Mouse (Mus musculus): ENCODE data around the gene Smarcd1. TPM values are rescaled to one million over a fixed set of nuclear protein-coding genes. Genes with fewer than 3 reads are reported as not detected.
A peak's percentile ranks its signal among the peaks of the same experiment; 100 is the strongest.
"Not testable (repeated sequence)": the region's sequence is repeated elsewhere in the genome, so short reads cannot be mapped to it uniquely, and the experiment has no call there.

The Smarcd1 gene
- total RNA-seq, 2 experiments from 2014 or later: 9.4 to 11.5 TPM

- intact Hi-C loops (cut with DNase I; ENCODE audit: low total_unique reads): loop anchor here (5.0 to 10.0 kb wide), 2 partner anchors 53 to 180 kb away; no protein-coding TSS in a partner anchor
- peak; percentile 79 for DNase-seq
Measured at GRCm38 (mm10) chr15:99724292-99725021, 22.5 kb downstream of the Smarcd1 start.

- DNase-seq: peak; percentile 93
- intact Hi-C loops (cut with DNase I; ENCODE audit: low total_unique reads): loop anchor here (5.0 to 10.0 kb wide), 2 partner anchors 52 to 179 kb away; no protein-coding TSS in a partner anchor
Measured at GRCm38 (mm10) chr15:99725341-99726155, 23.6 kb downstream of the Smarcd1 start, which contains the start of gene Cox14. Cox14 (plus strand) TSS chr15:99725618.

- intact Hi-C loops (cut with DNase I; ENCODE audit: low total_unique reads): loop anchor here (5.0 to 10.0 kb wide), 2 partner anchors 51 to 178 kb away; no protein-coding TSS in a partner anchor
- no peak for DNase-seq
Measured at GRCm38 (mm10) chr15:99726549-99726948, 24.6 kb downstream of the Smarcd1 start.

DNA sequence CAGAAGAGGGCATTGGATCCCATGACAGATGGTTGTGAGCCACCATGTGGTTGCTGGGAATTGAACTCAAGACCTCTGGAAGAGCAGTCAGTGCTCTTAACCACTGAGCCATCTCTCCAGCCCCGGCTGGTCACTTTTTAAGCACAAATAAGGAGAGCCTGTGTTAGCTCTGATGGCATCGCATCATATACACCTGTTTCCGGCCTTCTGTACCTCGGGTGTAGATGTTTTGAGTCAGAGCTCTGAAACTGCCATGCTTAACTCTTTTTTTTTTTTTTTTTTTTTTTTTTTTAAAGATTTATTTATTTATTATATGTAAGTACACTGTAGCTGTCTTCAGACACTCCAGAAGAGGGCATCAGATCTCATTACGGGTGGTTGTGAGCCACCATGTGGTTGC lies 25.1 kb downstream of the Smarcd1 start:
- DNase-seq: not testable (repeated sequence)
- intact Hi-C loops (cut with DNase I; ENCODE audit: low total_unique reads): loop anchor here (5.0 to 10.0 kb wide), 2 partner anchors 50 to 178 kb away; no protein-coding TSS in a partner anchor

DNA sequence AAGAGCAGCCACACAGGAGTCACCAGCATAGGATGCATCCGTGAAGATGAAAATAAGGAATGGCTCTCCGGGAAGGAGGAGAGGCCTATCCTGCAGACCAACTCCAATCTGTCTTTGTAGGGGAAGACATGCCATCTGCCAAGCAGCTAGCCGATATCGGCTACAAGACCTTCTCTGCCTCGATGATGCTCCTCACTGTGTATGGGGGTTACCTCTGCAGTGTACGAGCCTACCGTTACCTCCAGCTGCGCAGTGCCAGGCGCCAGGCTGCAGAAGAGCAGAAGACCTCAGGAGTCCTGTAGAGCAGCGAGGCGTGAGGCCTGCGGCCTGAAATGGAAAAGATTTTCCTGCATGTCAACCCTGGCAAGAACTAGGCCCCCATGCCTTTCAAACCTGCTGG lies 25.6 kb downstream of the Smarcd1 start:
- intact Hi-C loops (cut with DNase I; ENCODE audit: low total_unique reads): loop anchor here (5.0 to 10.0 kb wide), 2 partner anchors 50 to 177 kb away; no protein-coding TSS in a partner anchor
- DNase-seq: no peak

DNA sequence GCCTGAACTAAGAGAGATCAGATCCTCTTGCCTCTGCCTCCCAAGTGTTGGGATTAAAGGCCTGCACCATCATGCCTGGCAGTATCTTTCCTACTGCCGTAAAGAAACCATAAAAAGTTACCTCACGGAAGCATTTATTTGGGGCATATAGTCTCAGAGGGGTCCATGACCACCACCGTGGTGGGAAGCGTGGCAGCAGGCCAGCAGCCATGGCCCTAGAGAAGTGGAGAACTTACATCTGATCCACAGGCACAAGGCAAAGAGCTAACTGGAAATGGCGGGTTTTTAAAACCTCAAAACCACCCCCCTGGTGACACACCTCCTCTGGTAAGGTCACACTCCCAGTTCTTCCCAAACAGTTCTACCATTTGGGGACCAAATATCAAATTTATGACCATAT lies 26.3 kb downstream of the Smarcd1 start:
- intact Hi-C loops (cut with DNase I; ENCODE audit: low total_unique reads): loop anchor here (5.0 to 10.0 kb wide), 2 partner anchors 49 to 177 kb away; no protein-coding TSS in a partner anchor
- no peak for DNase-seq

- no peak for DNase-seq
- intact Hi-C loops (cut with DNase I; ENCODE audit: low total_unique reads): loop anchor here (5.0 to 10.0 kb wide), 2 partner anchors 48 to 176 kb away; no protein-coding TSS in a partner anchor
Measured at GRCm38 (mm10) chr15:99729056-99729783, 27.3 kb downstream of the Smarcd1 start.

GRCm38 (mm10) chr15:99731167-99731566 lies 29.2 kb downstream of the Smarcd1 start:
- no peak for DNase-seq
- intact Hi-C loops (cut with DNase I; ENCODE audit: low total_unique reads): no loop called here

GRCm38 (mm10) chr15:99731678-99732077 lies 29.7 kb downstream of the Smarcd1 start:
- intact Hi-C loops (cut with DNase I; ENCODE audit: low total_unique reads): no loop called here

DNA sequence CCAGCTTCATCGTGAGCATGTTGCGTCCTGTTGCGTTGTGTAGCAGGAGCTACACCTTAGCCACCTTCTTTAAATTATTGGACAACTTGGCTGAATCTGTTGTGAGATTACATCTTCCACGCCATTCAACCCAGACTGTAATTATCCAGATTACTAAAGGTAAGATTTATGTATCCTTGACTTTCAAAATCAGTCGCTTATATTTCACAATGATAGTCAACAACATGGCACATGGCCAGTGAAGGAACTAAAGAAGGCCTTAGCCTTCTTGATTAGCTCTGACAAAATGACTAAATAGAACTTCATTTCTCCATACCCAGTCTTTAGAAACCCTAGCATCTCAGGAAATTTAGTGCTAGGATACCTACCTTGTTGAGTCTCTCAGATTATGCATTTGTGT lies 31.3 kb downstream of the Smarcd1 start:
- intact Hi-C loops (cut with DNase I; ENCODE audit: low total_unique reads): no loop called here
- DNase-seq: no peak

More at GRCm38 (mm10) chr15:99731678-99732077, 29.7 kb downstream of the Smarcd1 start:
- DNase-seq: no peak

DNA sequence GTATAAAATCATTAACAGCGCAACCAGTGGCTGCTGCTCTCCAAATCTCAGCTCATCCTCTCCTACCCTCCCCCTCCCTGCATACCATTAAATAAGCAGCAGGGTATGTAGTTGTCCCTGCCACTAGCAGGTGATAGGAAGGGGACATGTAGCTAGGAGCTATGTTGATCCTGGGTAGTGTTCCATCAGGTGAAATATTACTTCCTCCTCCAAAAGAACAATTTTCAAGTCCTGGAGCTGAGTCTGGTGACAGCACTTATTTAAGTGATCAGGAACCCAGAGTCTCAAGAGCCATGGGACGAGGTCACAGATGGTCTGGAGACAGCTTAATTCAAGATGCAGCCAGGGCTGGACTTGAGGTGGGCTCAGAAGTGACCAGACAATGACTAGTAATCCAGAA lies 33.7 kb downstream of the Smarcd1 start:
- intact Hi-C loops (cut with DNase I; ENCODE audit: low total_unique reads): no loop called here

DNA sequence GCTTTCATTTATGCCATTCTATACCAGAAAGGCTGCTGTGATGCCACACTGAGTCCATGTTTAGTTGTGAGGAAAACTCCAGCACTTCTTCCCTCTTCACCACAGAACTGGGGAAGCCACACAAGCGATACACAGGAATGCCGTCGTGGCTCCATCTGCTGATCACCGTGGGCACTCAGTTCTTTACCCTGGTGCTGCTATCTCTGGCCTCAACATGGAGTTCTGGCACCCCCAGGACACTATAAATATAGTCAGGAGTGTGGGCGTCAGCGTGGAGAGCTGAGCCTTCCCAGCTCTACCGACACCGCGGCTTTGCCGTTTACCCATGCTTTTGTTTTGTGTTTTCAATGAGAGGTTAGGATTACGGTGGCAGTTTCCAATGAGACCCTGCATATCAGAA lies 34.7 kb downstream of the Smarcd1 start:
- no peak for DNase-seq

More for the DNA sequence above, 33.7 kb downstream of the Smarcd1 start:
- peak; percentile 100 for DNase-seq

GRCm38 (mm10) chr15:99740229-99740628 lies 38.3 kb downstream of the Smarcd1 start:
- intact Hi-C loops (cut with DNase I; ENCODE audit: low total_unique reads): no loop called here

More for the DNA sequence above, 34.7 kb downstream of the Smarcd1 start:
- intact Hi-C loops (cut with DNase I; ENCODE audit: low total_unique reads): no loop called here

DNA sequence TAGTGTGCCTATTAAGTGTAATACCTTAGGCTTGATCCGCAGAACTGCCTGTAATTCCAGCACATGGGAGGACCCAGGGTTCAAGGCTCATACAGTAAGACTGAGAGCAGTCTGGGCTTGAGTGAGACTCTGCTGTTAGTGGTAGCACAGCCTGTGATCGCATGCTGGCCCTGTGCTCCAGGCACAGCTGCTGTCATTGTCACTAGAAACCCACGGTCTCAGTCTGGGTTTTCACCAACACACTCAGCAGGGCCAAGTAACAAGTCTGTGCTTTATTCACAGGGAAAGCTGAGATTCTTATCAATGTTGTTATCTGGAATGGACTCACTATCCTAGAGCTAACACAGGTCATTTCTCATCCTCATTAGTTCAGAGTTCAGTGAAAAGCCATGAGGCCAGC lies 52.3 kb downstream of the Smarcd1 start:
- intact Hi-C loops (cut with DNase I; ENCODE audit: low total_unique reads): no loop called here
- no peak for DNase-seq

More at GRCm38 (mm10) chr15:99740229-99740628, 38.3 kb downstream of the Smarcd1 start:
- DNase-seq: peak; percentile 26

Other genes with a start within 250 kb of the Smarcd1 start
- gene Nckap5l, start 244.4 kb upstream of the Smarcd1 start, total RNA-seq (2021): 1 to 10 TPM; 8.5 to 10.0 TPM
- gene Bcdin3d, start 227.4 kb upstream of the Smarcd1 start, total RNA-seq (2021): 1 to 10 TPM; 3.9 to 5.0 TPM
- gene Faim2, start 174.0 kb upstream of the Smarcd1 start, total RNA-seq (2021): under 1 TPM; 0.14 to 0.16 TPM
- not detected for gene Aqp2, start 123.1 kb upstream of the Smarcd1 start, total RNA-seq (2021)
- gene Aqp5, start 111.3 kb upstream of the Smarcd1 start, total RNA-seq (2021): not detected
- gene Aqp6, start 100.7 kb upstream of the Smarcd1 start, total RNA-seq (2021): not detected
- gene Racgap1, start 50.5 kb upstream of the Smarcd1 start, total RNA-seq (2021): 1 to 10 TPM; 7.5 to 8.7 TPM
- 1 to 10 TPM in 1 of 2 experiments, under 1 TPM in 1; 0.69 to 1.0 TPM for gene Asic1, start 31.8 kb upstream of the Smarcd1 start, total RNA-seq (2021)
- gene Gm17349, start 3.4 kb downstream of the Smarcd1 start, total RNA-seq (2021): 1 to 10 TPM; 1.7 to 1.9 TPM
- 100 to 1,000 TPM; 487 to 557 TPM for gene Gpd1, start 15.4 kb downstream of the Smarcd1 start, total RNA-seq (2021)
- 100 to 1,000 TPM; 182 TPM for gene Cox14, start 23.5 kb downstream of the Smarcd1 start, total RNA-seq (2021)
- gene Cers5, start 70.8 kb downstream of the Smarcd1 start, total RNA-seq (2021): 10 to 100 TPM; 10.4 to 10.6 TPM
- 10 to 100 TPM; 16.8 to 23.0 TPM for gene Lima1, start 173.3 kb downstream of the Smarcd1 start, total RNA-seq (2021)

Data from gastrocnemius, postnatal 14 days (tissue).